Mouse (Mus musculus): ENCODE measurements around the gene Lgals9. TPM values are rescaled to one million over a fixed set of nuclear protein-coding genes. Genes with fewer than 3 reads are reported as not detected.
A peak's percentile ranks its signal among the peaks of the same experiment; 100 is the strongest.

Gene Lgals9
- polyA plus RNA-seq, 1 experiment, result 103 TPM

GRCm38 (mm10) chr11:78950365-78950764 is 34.4 kb downstream of the Lgals9 start:
- H3K36me3 ChIP-seq (ENCODE audit: control insufficient read depth, insufficient read depth, low read length), result no peaks in the 10 kb centered on the region
- 0 out of 2 replicates have a peak, but pooled peaks cover 2% of the 10 kb centered on the region for H3K27me3 ChIP-seq (ENCODE audit: control insufficient read depth, insufficient read depth, low read length)
- no peak overlapping the region for H3K27ac ChIP-seq (ENCODE audit: insufficient read depth, low read length)
- WGBS, result 74% methylated on average over 8 of the region's 8 CpGs
- H3K4me3 ChIP-seq (ENCODE audit: extremely low read depth, insufficient read depth, insufficient read length), result no peak overlapping the region
- no peak for DNase-seq (ENCODE audit: low read depth in 1 of 2, low spot score in 2 of 2)
- H3K4me1 ChIP-seq (ENCODE audit: control insufficient read depth, insufficient read depth, insufficient read length), result no peaks in the 10 kb centered on the region
- no peak for TF ChIP-seq POLR2A (IDR thresholded peaks at IDR 0.05; ENCODE audit: low read depth, low read length)
- no peak for TF ChIP-seq CTCF (IDR thresholded peaks at IDR 0.05; ENCODE audit: extremely low read depth, insufficient read depth, insufficient read length, insufficient replicate concordance)

- Histone ChIP-seq H3K27ac (ENCODE audit: insufficient read depth, low read length) (no peak overlapping the region), H3K4me3 (ENCODE audit: extremely low read depth, insufficient read depth, insufficient read length) (no peak overlapping the region), H3K27me3 (ENCODE audit: control insufficient read depth, insufficient read depth, low read length) (no peaks in the 10 kb centered on the region), H3K36me3 (ENCODE audit: control insufficient read depth, insufficient read depth, low read length) (no peaks in the 10 kb centered on the region), H3K4me1 (ENCODE audit: control insufficient read depth, insufficient read depth, insufficient read length) (no peaks in the 10 kb centered on the region)
- DNase-seq (ENCODE audit: low read depth in 1 of 2, low spot score in 2 of 2), result no peak
- 93% methylated on average over 1 of the region's 1 CpGs for WGBS
- TF ChIP-seq POLR2A (IDR thresholded peaks at IDR 0.05; ENCODE audit: low read depth, low read length) (no peak), CTCF (IDR thresholded peaks at IDR 0.05; ENCODE audit: extremely low read depth, insufficient read depth, insufficient read length, insufficient replicate concordance) (no peak)
Observed at GRCm38 (mm10) chr11:78943083-78943482, 41.7 kb downstream of the Lgals9 start.

- Histone ChIP-seq H3K4me3 (ENCODE audit: extremely low read depth, insufficient read depth, insufficient read length) (no peak overlapping the region), H3K27me3 (ENCODE audit: control insufficient read depth, insufficient read depth, low read length) (no peaks in the 10 kb centered on the region), H3K4me1 (ENCODE audit: control insufficient read depth, insufficient read depth, insufficient read length) (no peaks in the 10 kb centered on the region), H3K27ac (ENCODE audit: insufficient read depth, low read length) (no peak overlapping the region), H3K36me3 (ENCODE audit: control insufficient read depth, insufficient read depth, low read length) (no peaks in the 10 kb centered on the region)
- WGBS, result 62% methylated on average over 6 of the region's 6 CpGs
- no peak for DNase-seq (ENCODE audit: low read depth in 1 of 2, low spot score in 2 of 2)
- TF ChIP-seq CTCF (IDR thresholded peaks at IDR 0.05; ENCODE audit: extremely low read depth, insufficient read depth, insufficient read length, insufficient replicate concordance) (no peak), POLR2A (IDR thresholded peaks at IDR 0.05; ENCODE audit: low read depth, low read length) (no peak)
Observed at GRCm38 (mm10) chr11:78935178-78935577, 49.6 kb downstream of the Lgals9 start.

GRCm38 (mm10) chr11:78934727-78935126 is 50.0 kb downstream of the Lgals9 start:
- TF ChIP-seq POLR2A (IDR thresholded peaks at IDR 0.05; ENCODE audit: low read depth, low read length), result no peak
- no peak for TF ChIP-seq CTCF (IDR thresholded peaks at IDR 0.05; ENCODE audit: extremely low read depth, insufficient read depth, insufficient read length, insufficient replicate concordance)
- Histone ChIP-seq H3K4me1 (ENCODE audit: control insufficient read depth, insufficient read depth, insufficient read length) (no peaks in the 10 kb centered on the region), H3K4me3 (ENCODE audit: extremely low read depth, insufficient read depth, insufficient read length) (no peak overlapping the region), H3K27me3 (ENCODE audit: control insufficient read depth, insufficient read depth, low read length) (no peaks in the 10 kb centered on the region), H3K27ac (ENCODE audit: insufficient read depth, low read length) (no peak overlapping the region), H3K36me3 (ENCODE audit: control insufficient read depth, insufficient read depth, low read length) (no peaks in the 10 kb centered on the region)
- no peak for DNase-seq (ENCODE audit: low read depth in 1 of 2, low spot score in 2 of 2)
- WGBS, result 81% methylated on average over 4 of the region's 4 CpGs

GRCm38 (mm10) chr11:78934307-78934706 is 50.4 kb downstream of the Lgals9 start:
- no peak overlapping the region for H3K4me3 ChIP-seq (ENCODE audit: extremely low read depth, insufficient read depth, insufficient read length)
- 84% methylated on average over 7 of the region's 7 CpGs for WGBS
- no peaks in the 10 kb centered on the region for H3K36me3 ChIP-seq (ENCODE audit: control insufficient read depth, insufficient read depth, low read length)
- H3K27ac ChIP-seq (ENCODE audit: insufficient read depth, low read length), result no peak overlapping the region
- H3K27me3 ChIP-seq (ENCODE audit: control insufficient read depth, insufficient read depth, low read length), result no peaks in the 10 kb centered on the region
- DNase-seq (ENCODE audit: low read depth in 1 of 2, low spot score in 2 of 2), result no peak
- no peak for TF ChIP-seq POLR2A (IDR thresholded peaks at IDR 0.05; ENCODE audit: low read depth, low read length)
- TF ChIP-seq CTCF (IDR thresholded peaks at IDR 0.05; ENCODE audit: extremely low read depth, insufficient read depth, insufficient read length, insufficient replicate concordance), result no peak
- no peaks in the 10 kb centered on the region for H3K4me1 ChIP-seq (ENCODE audit: control insufficient read depth, insufficient read depth, insufficient read length)

- H3K27me3 ChIP-seq (ENCODE audit: control insufficient read depth, insufficient read depth, low read length), result peaks cover 10% of the 10 kb centered on the region
- WGBS, result 77% methylated on average over 5 of the region's 5 CpGs
- H3K36me3 ChIP-seq (ENCODE audit: control insufficient read depth, insufficient read depth, low read length), result no peaks in the 10 kb centered on the region
- no peaks in the 10 kb centered on the region for H3K4me1 ChIP-seq (ENCODE audit: control insufficient read depth, insufficient read depth, insufficient read length)
- no peak overlapping the region for H3K4me3 ChIP-seq (ENCODE audit: extremely low read depth, insufficient read depth, insufficient read length)
- H3K27ac ChIP-seq (ENCODE audit: insufficient read depth, low read length), result no peak overlapping the region
- no peak for TF ChIP-seq CTCF (IDR thresholded peaks at IDR 0.05; ENCODE audit: extremely low read depth, insufficient read depth, insufficient read length, insufficient replicate concordance)
- no peak for TF ChIP-seq POLR2A (IDR thresholded peaks at IDR 0.05; ENCODE audit: low read depth, low read length)
- no peak for DNase-seq (ENCODE audit: low read depth in 1 of 2, low spot score in 2 of 2)
Observed at GRCm38 (mm10) chr11:78929345-78929744, 55.4 kb downstream of the Lgals9 start.

- DNase-seq (ENCODE audit: low read depth in 1 of 2, low spot score in 2 of 2), result no peak
- no peak overlapping the region for H3K27ac ChIP-seq (ENCODE audit: insufficient read depth, low read length)
- WGBS, result under 1% methylated on average over 37 of the region's 37 CpGs
Observed at GRCm38 (mm10) chr11:78924916-78925315, 59.8 kb downstream of the Lgals9 start.

More at GRCm38 (mm10) chr11:78924916-78925315, 59.8 kb downstream of the Lgals9 start:
- TF ChIP-seq POLR2A (IDR thresholded peaks at IDR 0.05; ENCODE audit: low read depth, low read length) (no peak), CTCF (IDR thresholded peaks at IDR 0.05; ENCODE audit: extremely low read depth, insufficient read depth, insufficient read length, insufficient replicate concordance) (no peak)
- no peaks in the 10 kb centered on the region; the same call in 1 of the 2 replicates for H3K4me1 ChIP-seq (ENCODE audit: control insufficient read depth, insufficient read depth, insufficient read length)
- H3K4me3 ChIP-seq (ENCODE audit: extremely low read depth, insufficient read depth, insufficient read length), result peak overlapping the region; percentile 14; the same call in 1 of the 2 replicates
- H3K36me3 ChIP-seq (ENCODE audit: control insufficient read depth, insufficient read depth, low read length), result no peaks in the 10 kb centered on the region
- peaks cover 10% of the 10 kb centered on the region for H3K27me3 ChIP-seq (ENCODE audit: control insufficient read depth, insufficient read depth, low read length)
